Mouse (Mus musculus): ENCODE results near the gene Lmntd2.

The Lmntd2 gene

DNA sequence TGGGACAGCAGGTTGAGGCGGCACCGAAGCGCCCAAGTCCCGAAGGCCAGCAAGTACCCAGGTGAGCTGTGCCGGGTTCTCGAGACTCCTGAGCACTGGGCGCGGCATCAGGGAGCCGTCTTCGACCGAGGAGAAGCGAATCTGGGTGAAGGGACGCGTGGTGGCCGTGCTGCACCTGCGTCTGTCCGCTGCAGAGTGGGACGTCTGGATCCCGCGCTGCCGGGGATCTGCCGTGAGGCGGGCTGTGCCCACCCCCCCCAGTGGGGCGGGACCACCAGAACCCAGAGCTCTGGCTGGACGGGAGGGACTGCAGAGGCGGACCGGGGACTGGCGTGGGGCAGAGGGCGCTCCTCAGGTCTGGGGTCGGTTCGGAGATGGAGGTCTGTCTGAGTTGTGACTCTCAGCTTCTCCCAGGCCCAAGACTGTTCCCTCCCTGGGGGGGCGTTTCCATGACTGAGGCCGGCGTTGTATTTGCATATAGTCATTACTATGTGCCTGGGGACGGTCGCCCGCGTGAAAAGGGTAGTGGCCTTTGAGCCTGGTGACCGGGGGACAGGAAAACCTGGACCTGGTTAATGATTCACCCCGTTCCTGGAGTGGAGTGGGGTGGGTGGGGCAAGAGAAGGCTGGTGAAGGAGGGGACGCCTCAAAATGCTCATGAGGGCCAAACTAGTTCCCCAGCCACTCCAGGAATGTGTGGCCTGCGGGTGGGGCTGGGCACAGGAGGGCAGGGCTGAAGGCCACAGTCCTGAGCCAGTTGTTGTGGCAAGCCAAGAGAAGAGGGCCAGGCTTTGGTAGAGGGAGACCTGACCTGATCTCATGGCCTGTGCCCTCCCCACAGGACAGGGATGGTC is 2.2 kb upstream of the Lmntd2 start:
- DNase-seq, result peak; percentile 61

- DNase-seq, result peak; percentile 98 to 99
Observed at GRCm38 (mm10) chr7:141215101-141215879, 1.4 kb upstream of the Lmntd2 start, which contains the start of gene Rassf7. Gene Rassf7 (plus strand): TSS chr7:141215860.

DNA sequence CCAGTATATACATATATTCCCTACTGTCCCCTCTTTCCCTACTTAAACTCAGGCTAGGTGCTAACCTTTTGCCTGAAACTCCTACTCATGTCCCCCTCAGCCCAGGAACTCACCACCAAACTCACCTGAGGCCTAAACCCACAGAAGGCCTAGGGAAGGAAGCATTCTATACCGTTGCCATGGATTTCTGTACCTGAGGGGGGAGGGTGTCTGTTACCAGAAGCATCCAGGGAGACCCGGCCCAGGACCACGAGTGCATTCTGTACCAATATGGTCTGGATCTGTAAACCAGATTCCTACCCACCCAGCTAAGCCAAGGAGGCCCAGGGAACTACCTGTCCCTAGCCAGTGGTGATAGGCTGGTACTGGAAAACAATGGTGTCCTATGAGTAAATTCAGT is 430 bp upstream of the Lmntd2 start:
- no peak for DNase-seq

- no peak for DNase-seq
Observed at GRCm38 (mm10) chr7:141213133-141213532, 747 bp downstream of the Lmntd2 start.

- no peak for DNase-seq
Observed at GRCm38 (mm10) chr7:141210606-141211131, 3.2 kb downstream of the Lmntd2 start.

GRCm38 (mm10) chr7:141210137-141210536 is 3.7 kb downstream of the Lmntd2 start:
- no peak for DNase-seq

- DNase-seq, result no peak
Observed at GRCm38 (mm10) chr7:141209526-141209925, 4.4 kb downstream of the Lmntd2 start.

DNA sequence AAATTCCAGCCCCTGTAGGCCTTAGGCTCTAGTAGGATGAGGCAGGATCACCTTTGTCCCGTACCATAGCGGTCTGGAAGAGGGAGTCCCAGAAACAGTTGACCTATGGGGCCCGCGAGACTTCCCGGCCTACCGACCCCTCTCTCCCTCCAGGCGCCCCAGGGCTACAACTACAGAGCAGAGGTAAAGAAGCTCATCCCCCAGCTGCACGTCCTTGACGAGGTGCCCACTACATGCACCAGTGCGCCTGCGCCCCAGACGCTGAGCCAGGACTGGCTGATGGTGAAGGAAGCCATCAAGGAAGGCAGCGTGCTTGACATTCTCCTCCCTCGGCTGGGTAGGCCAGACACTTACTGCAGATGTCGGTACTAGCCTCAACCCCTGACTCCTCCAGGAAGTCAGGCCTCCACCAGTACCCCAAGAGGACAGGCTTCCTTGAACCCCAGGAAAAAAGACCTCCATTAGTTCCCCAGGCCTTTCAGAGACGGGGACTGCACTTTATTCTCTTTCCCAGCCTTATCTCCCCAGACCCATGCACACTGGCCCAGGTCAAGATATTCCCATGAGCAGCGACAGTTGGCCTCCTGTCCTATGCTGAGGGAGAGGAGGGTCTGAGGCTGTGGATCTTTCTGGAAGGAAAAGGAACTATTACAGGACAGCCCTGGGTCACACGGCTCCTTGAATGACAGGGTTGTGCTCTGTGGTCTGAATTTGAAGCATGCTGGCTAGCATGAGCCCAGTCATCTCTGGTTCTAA is 7.5 kb downstream of the Lmntd2 start:
- DNase-seq, result no peak

DNA sequence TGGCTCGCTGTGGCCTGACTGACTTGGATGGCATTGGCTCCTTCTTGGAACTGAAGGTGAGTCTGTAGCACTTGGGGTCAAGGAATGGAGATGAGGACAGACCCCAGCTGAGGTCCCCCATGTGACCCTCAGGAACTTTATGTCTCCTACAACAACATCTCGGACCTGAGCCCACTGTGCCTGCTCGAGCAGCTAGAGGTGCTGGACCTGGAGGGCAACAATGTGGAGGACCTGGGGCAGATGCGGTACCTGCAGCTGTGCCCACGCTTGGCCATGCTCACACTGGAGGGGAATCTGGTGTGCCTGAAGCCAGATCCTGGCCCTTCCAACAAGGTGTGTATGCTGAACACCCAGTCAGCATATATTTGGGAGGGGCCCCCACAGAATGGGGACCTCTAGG is 8.4 kb downstream of the Lmntd2 start:
- DNase-seq, result no peak

DNA sequence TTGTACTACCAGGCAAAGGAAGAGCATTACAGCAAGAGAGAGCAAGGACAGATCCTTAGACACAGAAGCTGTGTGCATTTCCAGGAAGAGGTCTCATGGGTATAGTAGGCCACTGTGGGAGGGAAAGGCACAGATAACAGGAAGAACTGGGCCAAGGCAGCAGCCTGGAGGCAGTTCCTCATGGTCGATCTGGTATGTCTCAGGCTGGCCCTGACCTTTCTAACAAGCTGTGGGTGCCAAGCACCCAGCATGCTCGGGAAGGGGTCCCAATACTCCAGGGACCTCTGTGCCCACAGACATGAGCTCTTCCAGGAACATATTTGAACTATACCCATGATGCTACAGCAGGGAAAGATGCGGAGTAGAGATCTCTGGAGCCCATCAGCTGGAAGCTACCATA is 9.3 kb downstream of the Lmntd2 start:
- DNase-seq, result no peak

GRCm38 (mm10) chr7:141198121-141198520 is 15.8 kb downstream of the Lmntd2 start:
- no peak for DNase-seq

- DNase-seq, result no peak
Observed at GRCm38 (mm10) chr7:141196619-141197282, 17.1 kb downstream of the Lmntd2 start.

GRCm38 (mm10) chr7:141195754-141196153 is 18.1 kb downstream of the Lmntd2 start:
- no peak for DNase-seq

- DNase-seq, result peak; percentile 100
Observed at GRCm38 (mm10) chr7:141194830-141195229, 19.1 kb downstream of the Lmntd2 start.

DNA sequence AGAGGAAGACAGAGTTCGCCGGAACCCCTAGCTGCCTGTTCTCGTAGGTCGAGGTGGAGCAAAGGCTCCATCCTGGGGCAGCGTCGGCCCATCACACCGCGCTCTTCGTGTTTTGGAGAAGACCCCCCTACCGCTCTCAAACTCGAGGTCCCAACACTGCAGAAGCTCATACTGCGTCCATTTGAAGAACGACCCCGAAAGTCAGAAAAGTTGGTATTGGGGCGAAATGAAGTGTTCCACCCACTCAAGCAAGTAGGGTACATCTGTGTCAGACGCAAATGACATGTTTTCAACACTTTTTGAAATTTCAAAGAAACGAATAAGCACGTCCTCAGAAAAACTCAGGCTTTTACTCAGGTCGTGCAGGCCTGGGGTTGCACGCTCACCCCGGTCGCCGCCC is 19.5 kb downstream of the Lmntd2 start:
- no peak for DNase-seq

DNA sequence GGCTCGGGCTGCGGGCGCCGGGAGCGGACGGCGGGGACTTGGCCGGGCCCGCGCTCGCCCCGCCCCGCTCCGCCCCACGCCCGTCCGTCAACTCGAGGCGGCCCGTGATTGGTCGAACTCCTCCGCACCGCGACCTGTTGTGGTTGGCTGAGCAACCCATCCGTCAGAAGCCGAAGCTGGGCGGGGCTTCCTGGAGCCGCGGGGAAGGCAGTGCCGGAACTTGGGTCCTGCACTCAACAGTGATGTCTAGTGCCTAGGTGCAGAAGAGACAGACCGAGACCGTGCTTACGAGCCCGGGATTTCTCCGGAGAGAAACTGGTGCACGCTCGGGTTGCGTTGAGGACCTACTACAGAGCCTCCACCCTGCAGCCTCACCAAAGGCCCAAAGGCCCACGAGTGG is 19.9 kb downstream of the Lmntd2 start, which contains the start of the genes Hras and Lrrc56:
Gene Hras, minus strand, starts transcription at position 58 of the 400 bp plus-strand sequence.
Gene Lrrc56, plus strand, starts transcription at position 210 of the 400 bp plus-strand sequence.
- DNase-seq, result peak; percentile 96 to 97

DNA sequence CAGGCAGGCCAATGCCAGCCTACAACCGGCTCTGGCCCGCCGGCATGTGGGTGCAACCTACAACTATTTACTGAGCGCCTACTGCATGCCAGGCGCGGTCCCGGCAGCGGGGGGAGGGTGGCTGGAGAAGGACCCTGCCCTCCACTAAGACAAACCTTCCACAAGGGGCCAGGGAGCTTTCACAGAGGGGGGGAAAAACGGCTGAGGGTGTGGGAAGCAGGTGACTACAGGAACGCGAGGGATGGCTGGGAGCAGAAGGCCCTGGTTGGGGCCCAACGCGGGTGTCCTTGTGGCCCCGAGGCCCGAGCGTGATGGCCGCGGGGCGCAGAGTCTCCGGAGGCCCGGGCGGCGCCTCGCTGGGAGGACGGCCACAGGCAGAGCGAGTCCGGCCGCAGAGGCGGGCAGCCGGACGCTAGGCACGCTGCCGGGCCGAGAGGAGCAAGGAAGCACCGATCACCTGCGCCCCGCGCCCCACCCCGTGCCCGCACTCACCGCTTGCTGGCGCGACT is 20.5 kb downstream of the Lmntd2 start:
- DNase-seq, result peak in 1 of 2 experiments; percentile 23

- no peak for DNase-seq
Observed at GRCm38 (mm10) chr7:141192776-141193347, 21.0 kb downstream of the Lmntd2 start.

- no peak for DNase-seq
Observed at GRCm38 (mm10) chr7:141191796-141192685, 21.8 kb downstream of the Lmntd2 start.

DNA sequence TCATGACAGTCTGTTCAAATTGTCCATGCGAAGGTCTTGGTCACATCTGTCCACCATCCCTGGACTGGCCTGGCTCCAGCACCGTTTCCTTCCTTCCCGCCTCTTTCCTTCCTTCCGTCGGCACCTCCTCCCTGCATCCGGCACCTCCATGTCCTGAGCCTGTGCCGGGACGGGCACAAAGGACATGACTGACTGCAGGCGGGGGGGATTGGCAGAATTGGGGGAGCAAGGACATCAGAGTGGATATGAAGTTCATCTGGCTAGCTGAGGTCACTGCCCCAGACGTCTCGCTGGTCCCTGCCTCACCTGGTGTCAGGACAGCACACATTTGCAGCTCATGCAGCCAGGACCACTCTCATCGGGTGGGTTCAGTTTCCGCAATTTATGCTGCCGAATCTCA is 22.8 kb downstream of the Lmntd2 start:
- DNase-seq, result no peak

All from B cell, adult 2 months (primary cell).